Mouse (Mus musculus) adrenal gland, postnatal 10 days (tissue): ENCODE results near the gene Smagp. TPM values are rescaled to one million over a fixed set of nuclear protein-coding genes. Genes with fewer than 3 reads are reported as not detected.
A peak's percentile ranks its signal among the peaks of the same experiment; 100 is the strongest.

Experiments used
- DNase-seq: peaks from one replicate; pipeline ENCODE4 v3.0.0; 2021; ENCODE audit warnings: mixed read lengths
- total RNA-seq, 2 experiments: library from RNA; stranded (reverse); gene quantifications; 2 replicates each; pipeline ENCODE4 v1.2.3; 2021

Gene Smagp
- total RNA-seq, 2 experiments from 2014 or later, result 29.6 to 41.6 TPM

DNA sequence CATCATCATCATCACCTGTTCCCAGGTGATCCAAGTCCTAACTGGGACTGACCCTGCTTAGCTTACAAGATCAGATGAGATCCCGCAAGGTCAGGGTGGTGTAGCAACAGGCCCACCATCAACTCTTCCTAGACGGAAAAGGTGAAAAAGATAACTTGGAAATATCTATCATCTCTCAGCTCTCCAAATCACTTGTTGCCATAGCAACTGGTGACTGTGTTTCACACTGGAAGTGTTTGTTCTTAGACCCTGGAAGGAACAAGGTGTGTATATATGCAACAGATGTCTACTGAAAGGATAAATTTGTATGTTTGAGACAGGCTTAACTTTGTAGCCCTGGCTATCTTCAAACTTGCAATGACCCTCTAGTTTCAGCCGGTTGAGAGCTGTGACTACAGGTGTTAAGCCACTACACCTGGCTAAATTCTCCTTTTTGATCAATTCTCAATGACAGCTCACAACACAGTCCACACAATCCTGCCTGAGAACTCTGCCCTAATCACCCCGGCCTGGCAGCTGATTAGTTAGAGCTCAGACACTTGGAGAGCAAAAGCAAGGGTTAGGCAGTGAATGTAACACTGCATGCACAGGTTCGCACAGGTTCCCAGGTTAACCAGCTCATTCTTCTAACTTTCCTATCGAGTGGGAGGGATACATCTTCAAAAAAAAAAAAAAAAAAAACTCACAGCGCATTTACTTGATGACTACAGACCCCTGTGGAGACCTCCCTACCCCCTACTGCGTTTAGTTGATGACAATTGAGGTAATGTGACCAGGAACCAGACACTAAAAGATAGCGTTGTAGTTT is 28.9 kb upstream of the Smagp start:
- no peak for DNase-seq

DNA sequence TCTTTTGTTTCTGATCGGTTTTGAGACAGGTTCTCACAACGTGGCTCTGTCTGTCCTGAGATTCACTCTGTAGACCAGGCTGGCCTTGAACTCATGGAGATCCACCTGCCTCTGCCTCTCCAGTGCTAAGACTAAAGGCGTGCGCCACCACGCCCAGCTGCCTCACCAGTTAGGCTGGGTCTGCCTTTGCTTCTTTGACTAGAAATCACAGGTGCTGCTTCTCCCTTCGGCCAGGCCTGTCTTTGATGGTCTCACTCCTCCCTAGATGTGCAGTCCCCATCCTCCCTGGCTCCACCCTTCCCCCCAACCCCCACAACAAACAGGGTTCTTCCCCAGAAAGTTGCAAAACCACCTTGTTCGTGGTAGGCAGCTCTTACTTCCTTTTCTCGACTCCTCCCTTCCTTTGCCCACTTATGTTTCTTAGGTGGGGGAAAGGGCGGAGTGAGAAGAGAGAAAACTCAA is 28.1 kb upstream of the Smagp start:
- DNase-seq, result no peak

DNA sequence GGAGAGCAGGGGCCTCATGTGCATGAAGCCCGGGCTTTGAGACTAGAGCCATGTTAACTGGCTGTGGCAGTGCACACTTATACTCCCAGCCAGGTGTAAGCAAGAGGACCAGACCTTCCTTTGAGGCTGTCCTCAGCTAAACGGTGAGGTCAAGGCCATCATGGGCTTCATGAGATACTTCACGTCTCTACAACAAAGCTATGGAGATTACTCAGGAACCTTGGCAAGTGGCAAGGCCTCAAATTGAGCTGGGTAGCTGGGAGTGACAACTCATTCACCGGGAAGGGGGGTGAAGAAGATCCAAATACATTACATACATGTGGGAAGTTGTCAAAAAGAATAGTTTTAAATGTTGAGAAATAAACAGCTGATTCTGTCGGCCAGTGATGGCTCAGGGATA is 24.1 kb upstream of the Smagp start:
- peak; percentile 29 for DNase-seq

DNA sequence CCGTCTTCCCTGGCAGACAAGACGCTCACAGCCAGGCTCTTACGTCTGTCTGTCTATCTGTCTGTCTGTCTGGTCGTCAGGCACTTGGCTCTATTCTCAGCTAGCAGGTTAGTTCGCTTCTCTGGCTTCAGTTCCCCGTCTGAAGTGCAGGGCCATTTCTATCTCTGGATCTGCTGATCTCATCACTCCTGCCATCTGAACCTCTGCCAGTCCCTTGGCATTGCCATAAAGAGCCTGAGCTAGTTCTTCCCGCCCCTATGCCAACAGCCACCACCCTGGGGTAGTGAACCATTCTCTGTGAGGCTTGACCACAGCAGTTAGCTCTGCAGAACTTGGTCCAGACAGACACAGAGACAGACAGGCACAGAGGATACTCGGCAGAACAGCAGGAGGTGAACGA is 23.6 kb upstream of the Smagp start:
- DNase-seq, result peak; percentile 61

DNA sequence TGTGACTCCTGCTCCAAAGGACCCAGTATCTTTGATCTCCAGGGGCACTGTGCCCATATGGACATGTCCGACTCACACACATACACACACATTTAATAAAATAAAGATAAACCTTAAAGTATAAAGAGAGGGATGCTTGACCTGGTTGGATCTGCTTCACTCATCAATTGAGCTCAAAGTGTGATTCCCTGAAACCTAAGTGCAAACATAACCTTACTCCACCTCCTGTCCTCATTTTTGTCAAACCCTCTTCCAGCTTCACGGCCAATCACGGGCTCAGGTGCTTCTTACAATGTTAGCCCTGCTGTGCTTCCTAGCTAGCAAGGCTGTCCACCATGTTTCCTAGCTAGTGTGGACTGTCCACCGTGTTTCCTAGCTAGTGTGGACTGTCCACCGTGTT is 18.5 kb upstream of the Smagp start:
- no peak for DNase-seq

- no peak for DNase-seq
Measured at GRCm38 (mm10) chr15:100654271-100654670, 17.5 kb upstream of the Smagp start.

DNA sequence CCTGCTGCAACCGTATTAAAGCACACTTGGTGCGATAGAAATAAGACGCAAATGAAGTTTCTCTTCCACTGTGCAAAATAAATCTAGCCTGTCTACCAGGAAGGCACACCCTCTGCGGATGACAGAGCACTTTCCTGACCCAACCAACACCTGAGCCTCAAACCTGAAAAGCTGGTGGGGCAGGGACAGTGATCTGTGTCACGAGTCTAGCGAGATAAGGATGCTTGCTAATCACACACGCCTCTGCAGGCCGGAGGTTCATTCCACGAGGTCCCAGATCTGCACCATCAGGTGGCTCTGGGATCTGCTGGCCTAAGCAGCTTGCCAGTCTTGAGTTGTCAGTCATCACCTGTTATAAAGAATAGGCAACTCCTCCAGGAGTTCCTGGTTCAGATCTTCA is 14.9 kb upstream of the Smagp start:
- DNase-seq, result no peak

- DNase-seq, result no peak
Measured at GRCm38 (mm10) chr15:100650111-100650510, 13.4 kb upstream of the Smagp start.

- no peak for DNase-seq
Measured at GRCm38 (mm10) chr15:100646161-100646560, 9.4 kb upstream of the Smagp start.

- DNase-seq, result no peak
Measured at GRCm38 (mm10) chr15:100642451-100642850, 5.7 kb upstream of the Smagp start.

- no peak for DNase-seq
Measured at GRCm38 (mm10) chr15:100641226-100641810, 4.6 kb upstream of the Smagp start.

GRCm38 (mm10) chr15:100639972-100640750 is 3.4 kb upstream of the Smagp start:
- no peak for DNase-seq

DNA sequence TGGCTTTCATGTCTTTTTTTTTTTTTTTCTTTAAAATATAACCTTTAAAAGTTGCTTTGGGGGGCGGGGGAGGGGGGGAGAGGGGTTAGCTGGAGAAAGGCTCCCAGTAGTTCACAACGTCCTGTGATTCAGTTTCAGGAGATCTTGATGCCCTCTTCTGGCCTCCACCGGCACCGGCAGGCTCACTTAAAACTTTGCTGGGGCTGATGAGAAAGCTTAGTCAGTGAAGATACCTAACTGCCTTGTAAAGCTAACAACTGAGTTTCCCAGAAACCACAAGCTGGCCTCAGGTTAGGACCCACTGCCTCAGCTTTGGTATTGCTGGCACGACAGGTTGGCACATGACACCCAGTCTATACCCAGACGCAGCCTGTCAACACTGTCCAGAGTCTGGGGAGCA is 921 bp upstream of the Smagp start:
- DNase-seq, result peak; percentile 70

DNA sequence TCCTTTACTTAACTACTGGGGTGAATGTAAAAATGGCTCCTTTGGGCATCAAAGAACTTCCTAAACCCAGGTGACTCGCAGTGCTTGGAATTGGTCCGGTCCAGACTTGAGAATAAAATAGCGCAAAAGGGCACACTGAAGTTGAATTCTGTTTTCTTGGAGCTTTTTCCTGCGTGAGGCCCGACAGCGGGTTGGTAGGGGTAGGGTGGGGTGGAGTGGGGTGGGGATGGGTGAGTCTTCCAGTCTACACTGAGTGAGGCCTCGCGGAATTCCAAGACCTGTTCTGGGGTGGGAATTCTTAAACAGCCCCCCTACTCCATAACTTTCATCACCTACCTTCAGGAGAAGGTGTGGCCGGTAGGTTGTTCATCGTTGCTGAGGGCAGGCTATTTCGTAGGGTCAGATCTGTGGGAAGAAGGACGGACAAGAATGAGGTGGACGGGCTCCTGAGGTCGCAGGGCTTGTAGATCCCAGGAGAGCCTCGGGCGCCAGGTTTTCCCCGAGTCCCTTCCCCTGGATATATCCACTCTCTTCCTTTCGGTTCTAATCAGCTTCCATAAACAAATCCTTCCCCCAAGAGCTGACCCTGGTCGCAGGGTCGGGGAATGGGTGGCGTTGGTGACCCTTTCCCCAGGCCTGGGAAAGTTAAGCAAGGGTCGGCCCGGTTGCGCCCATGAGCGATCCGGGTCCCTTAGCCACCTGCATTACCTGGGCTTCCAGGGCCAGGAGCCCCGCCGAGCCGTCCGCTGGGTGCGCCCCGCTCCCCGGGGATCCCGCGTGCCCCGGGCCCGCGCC is 692 bp downstream of the Smagp start:
- no peak for DNase-seq

DNA sequence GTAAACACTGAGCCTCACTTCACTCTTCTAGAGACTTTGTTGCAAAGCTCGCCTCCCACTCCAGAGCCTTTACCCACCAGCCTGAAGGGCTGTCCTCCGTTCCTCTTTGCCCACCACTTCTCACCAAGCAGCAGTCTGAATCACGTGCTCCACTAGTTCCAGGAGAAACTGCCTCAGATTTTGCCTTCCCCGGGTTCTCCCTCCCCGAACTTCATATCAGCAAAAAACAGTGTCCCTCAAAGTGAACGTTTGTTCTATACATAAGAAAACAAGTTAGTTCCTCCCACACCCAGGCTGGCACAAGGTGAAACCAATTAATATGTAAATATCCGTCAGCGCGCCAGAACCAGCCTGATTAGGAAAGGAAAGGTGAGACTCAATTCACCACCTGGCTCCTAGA is 1.5 kb downstream of the Smagp start:
- no peak for DNase-seq

DNA sequence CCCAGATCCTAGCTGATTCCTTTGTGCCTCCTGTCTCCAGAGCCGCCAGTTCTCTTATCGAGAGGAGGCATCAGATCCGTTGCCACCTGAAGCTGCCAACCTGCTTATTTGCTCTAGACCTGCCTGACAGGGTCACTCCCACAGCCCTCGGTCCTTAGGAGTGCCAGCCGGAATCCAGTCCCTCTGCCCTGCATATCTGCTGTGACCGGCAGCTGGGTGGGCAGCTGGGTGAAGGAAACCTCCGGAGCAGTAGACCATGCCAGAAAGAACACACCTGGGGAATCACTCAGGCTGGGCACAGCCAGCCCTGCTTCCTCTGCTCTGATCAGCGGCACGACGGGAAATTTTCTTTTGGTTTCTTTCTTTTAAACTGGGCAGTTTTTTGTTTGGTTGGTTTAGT is 3.4 kb downstream of the Smagp start:
- DNase-seq, result no peak

DNA sequence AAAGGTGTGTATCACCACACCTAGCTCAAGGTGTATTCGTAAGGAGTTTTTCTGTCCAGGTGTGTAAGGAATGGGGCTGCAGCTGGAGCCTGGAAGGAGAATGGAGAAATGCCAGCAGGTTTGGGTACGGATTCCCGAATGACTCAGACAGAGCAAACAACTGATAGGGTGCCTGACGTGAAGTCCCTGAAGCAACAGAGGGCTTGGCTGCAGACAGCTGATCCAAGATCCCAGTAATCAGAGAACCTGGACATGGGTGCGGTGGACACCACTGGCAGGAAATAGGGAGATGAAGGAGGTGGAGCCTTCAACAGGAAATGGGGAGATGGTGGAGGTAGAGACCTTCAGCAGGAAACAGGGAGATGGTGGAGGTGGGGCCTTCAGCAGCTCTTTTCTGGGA is 4.4 kb downstream of the Smagp start:
- DNase-seq, result no peak

DNA sequence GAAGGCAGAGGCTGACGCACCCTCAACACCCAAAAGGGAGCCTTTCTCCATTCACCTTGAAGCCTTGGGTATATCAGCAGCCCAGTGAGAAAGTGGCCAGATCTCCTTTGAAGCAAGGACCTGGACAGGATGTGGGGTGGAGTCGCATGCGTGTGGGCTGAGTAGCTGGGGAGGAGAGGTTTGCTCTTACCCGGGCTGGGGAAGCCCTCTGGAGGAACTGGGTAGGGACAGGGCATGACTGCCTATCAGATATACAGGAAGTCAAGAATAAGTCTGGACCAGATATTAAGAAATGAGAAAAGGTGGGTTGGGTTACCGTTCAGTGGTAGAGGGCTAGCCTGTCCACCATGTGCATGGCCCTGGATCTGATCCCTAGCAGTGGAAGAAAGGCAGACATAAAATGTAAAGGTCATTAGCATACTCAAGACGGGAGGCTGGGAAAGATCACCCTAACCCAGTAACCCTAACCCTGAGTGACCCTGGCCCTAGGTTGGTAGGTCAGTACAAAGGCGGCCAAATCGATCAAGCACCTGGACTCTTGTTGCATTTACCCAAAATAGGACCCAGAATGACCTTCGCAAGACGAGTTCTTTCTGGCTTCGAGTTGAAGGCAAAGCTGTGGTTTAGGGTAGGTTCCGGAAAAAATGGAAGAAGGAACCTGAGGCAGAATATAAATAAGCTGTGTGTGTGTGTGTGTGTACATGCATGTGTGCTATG is 5.1 kb downstream of the Smagp start:
- DNase-seq, result no peak

GRCm38 (mm10) chr15:100630126-100630525 is 6.6 kb downstream of the Smagp start:
- DNase-seq, result no peak

DNA sequence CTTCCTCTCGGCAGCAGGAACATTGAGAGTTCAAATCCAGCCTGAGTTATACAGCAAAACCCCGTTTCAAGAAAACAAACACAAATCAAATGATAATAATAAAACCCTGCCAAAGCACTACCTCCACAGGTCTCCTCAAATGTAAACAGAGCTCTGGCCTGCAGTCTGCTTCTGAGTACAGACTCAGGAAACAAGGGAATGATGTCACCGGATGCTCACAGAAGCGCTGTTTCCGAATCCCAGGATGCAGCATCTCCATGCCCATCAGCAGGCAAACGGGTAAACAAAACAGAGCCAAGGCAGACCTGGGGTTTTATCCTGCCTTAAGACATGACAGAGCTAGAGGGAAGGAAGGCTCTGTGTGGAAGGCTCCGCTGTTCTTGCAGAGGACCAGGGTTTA is 7.9 kb downstream of the Smagp start:
- no peak for DNase-seq

DNA sequence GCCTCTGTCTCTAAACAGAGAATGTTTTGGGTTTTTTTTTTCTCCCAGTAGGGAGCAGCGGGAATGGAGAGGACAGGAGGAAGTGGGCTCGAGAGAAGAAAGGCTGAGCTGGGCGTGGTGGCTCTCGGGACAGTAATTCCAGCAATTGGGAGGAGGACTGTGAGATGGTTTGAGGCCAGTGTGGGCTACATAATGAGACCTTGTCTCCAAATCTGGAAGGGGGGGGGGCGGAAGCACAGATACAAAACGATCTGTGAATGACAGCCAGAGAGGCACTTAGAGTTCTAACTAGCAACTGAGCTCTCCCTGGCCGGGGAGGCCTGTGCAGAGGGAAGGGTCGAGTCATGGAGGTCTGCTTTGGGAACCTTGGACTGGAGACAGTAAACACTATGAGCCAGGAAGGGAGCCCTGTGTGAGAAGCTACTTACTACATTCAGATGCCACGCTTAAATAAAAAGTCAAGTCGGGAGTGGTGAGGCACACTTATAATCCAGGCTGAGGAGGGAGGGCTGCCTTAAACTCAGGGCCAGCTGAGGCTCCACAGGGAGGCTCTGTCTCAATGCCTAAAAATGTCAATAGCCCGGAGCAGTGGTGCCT is 8.9 kb downstream of the Smagp start:
- DNase-seq, result no peak
